Mouse (Mus musculus) heart, postnatal 0 days (tissue): Measurements from ENCODE around the gene Jade2.

Experiments
- CTCF ChIP-seq: IDR thresholded peaks from 2 replicates; pipeline ENCODE4 v1.5.1; 2016; ENCODE audit warnings: antibody characterized with exemption, control low read depth, low read depth
- EP300 ChIP-seq: IDR thresholded peaks from 2 replicates; pipeline ENCODE4 v1.6.1; 2016; ENCODE audit warnings: antibody characterized with exemption, low read depth

DNA sequence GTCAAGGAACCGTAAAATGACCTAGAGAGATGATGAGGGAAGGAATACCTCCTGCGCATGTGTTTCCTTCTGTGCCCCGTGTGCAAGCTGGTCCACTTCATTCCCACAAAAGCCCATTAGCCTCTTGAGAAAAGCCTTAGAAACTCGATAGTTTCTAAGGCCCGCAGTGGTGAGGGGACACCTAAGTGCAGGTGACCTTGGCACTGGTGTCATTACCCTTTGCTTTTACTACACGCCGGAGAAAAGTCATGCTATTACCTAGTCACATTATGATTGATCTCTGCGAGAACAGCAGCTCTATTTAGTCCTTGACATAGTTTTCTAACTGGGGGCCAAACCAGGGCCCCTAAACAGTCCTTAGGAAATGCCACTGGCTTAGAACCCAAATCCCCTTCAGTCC lies 3.2 kb upstream of the Jade2 start:
- no peak for TF ChIP-seq CTCF
- TF ChIP-seq EP300, result no peak
